Mouse (Mus musculus): Measurements from ENCODE around the gene Ccn6. TPM values are rescaled to one million over a fixed set of nuclear protein-coding genes. Genes with fewer than 3 reads are reported as not detected.

Gene Ccn6
- total and polyA plus RNA-seq, 3 experiments = 0.32 TPM; not detected in 2

- H3K36me3 ChIP-seq (ENCODE audit: control insufficient read depth, insufficient read depth, low read length) = peaks cover 6% of the 10 kb centered on the region
- H3K79me2 ChIP-seq (replicated peaks; ENCODE audit: control insufficient read depth, insufficient read depth, low read length) = no peaks in the 10 kb centered on the region
- TF ChIP-seq CTCF (IDR thresholded peaks at IDR 0.05) (no peak), POLR2A (IDR thresholded peaks at IDR 0.05; ENCODE audit: insufficient read depth, low read depth, low read length) (no peak)
- no peaks in the 10 kb centered on the region for H3K4me1 ChIP-seq (ENCODE audit: control insufficient read depth, insufficient read depth, low read length)
- H3K4me3 ChIP-seq = no peak overlapping the region
- WGBS = 95% methylated on average over 8 of the region's 8 CpGs
- intact Hi-C loops (cut with DNase I) = no loop called here
- H3K9ac ChIP-seq (ENCODE audit: low read depth, low read length) = no peak overlapping the region
- H3K27ac ChIP-seq = no peak overlapping the region
- no peaks in the 10 kb centered on the region for H3K27me3 ChIP-seq (ENCODE audit: control insufficient read depth, insufficient read depth, low read length)
- no peak for DNase-seq
These were observed 58.7 kb downstream of the Ccn6 start for GRCm38 (mm10) chr10:39104803-39105449.

Other genes with a start within 250 kb of the Ccn6 start
- gene Lama4, start 198.3 kb downstream of the Ccn6 start, total RNA-seq (2021) = 10 to 100 TPM; 51.8 to 55.4 TPM
- gene Lama4, start 198.3 kb downstream of the Ccn6 start, polyA plus RNA-seq (2012; rRNA removed) = 40.7 and 52.7 TPM in 2 replicates
- 1 to 10 TPM; 4.6 to 6.5 TPM for gene Fam229b, start 29.9 kb downstream of the Ccn6 start, total RNA-seq (2021)
- gene Fam229b, start 29.9 kb downstream of the Ccn6 start, polyA plus RNA-seq (2012; rRNA removed) = 3.3 and 5.8 TPM in 2 replicates
- 1 to 10 TPM in 1 of 2 experiments, under 1 TPM in 1; 0.60 to 1.3 TPM for gene Tube1, start 29.8 kb downstream of the Ccn6 start, total RNA-seq (2021)
- gene Tube1, start 29.8 kb downstream of the Ccn6 start, polyA plus RNA-seq (2012; rRNA removed) = 0.79 and 0.80 TPM in 2 replicates
- gene Fyn, start 205.1 kb upstream of the Ccn6 start, total RNA-seq (2021) = 10 to 100 TPM; 26.1 to 29.7 TPM
- 23.2 and 36.4 TPM in 2 replicates for gene Fyn, start 205.1 kb upstream of the Ccn6 start, polyA plus RNA-seq (2012; rRNA removed)

All from heart, adult 2 months (tissue).